Mouse (Mus musculus) thymus, adult 2 months (tissue): ENCODE measurements at regions not wholly inside any gene's neighbourhood (a gene's known extent, or its start where the extent isn't known, plus 50 kb on each side); places are given as distances from the start of the nearest gene placed in this dataset.
"Not testable (repeated sequence)": the region's sequence is repeated elsewhere in the genome, so short reads cannot be mapped to it uniquely, and the experiment has no call there.

Source experiments
- CTCF ChIP-seq: fragments of 200-500 bp; IDR thresholded peaks from 2 replicates; pipeline ENCODE4 v1.5.1; 2012; ENCODE audit warnings: mild to moderate bottlenecking, control low read depth, low read length, moderate library complexity, borderline replicate concordance; ENCODE audit not compliant: control insufficient read depth, poor library complexity, insufficient read depth; ENCODE audit errors: extremely low read depth
- POLR2A ChIP-seq: fragments of 200-500 bp; IDR thresholded peaks from 2 replicates; pipeline ENCODE4 v1.6.1; 2012; ENCODE audit warnings: mild to moderate bottlenecking, low read length, control low read depth, moderate library complexity; ENCODE audit not compliant: control insufficient read depth, poor library complexity, insufficient read depth; ENCODE audit errors: extremely low read depth

GRCm38 (mm10) chr5:109864517-109864916 lies 58.7 kb upstream of the Gm15446 start:
- TF ChIP-seq CTCF, POLR2A: not testable (repeated sequence)
